Mouse (Mus musculus) embryonic facial prominence, embryonic 13.5 days (tissue): ENCODE results near the gene Hist2h4. TPM values are rescaled to one million over a fixed set of nuclear protein-coding genes. Genes with fewer than 3 reads are reported as not detected.
"Not testable (repeated sequence)": the region's sequence is repeated elsewhere in the genome, so short reads cannot be mapped to it uniquely, and the experiment has no call there.

Experiments used
- ATAC-seq: fragments of 200-750 bp; cut with Nextera tagmentation; 2 replicates; pipeline ENCODE4 v1.8.0; 2017; ENCODE audit warnings: low read depth; ENCODE audit not compliant: insufficient number of reproducible peaks, insufficient read depth, low FRiP score, low TSS enrichment
- H3K27ac ChIP-seq: fragments of 300-500 bp; sonication (generic); 2 replicates; pipeline ENCODE4 v1.5.1; 2015; ENCODE audit warnings: moderate library complexity, mild to moderate bottlenecking, inconsistent platforms
- H3K27me3 ChIP-seq: fragments of 300-500 bp; sonication (generic); 2 replicates; pipeline ENCODE4 v1.6.1; 2015; ENCODE audit warnings: mild to moderate bottlenecking, inconsistent platforms
- H3K36me3 ChIP-seq: fragments of 300-500 bp; sonication (generic); 2 replicates; pipeline ENCODE4 v1.6.1; 2015; ENCODE audit warnings: mild to moderate bottlenecking, inconsistent platforms
- H3K4me1 ChIP-seq: fragments of 300-500 bp; sonication (generic); 2 replicates; pipeline ENCODE4 v1.6.1; 2015; ENCODE audit warnings: inconsistent platforms
- H3K4me2 ChIP-seq: fragments of 300-500 bp; sonication (generic); 2 replicates; pipeline ENCODE4 v1.6.1; 2015; ENCODE audit warnings: moderate library complexity, mild to moderate bottlenecking, inconsistent platforms
- H3K4me3 ChIP-seq: fragments of 300-500 bp; sonication (generic); 2 replicates; pipeline ENCODE4 v1.5.1; 2015; ENCODE audit warnings: mild to moderate bottlenecking, inconsistent platforms
- H3K9ac ChIP-seq: fragments of 300-500 bp; sonication (generic); 2 replicates; pipeline ENCODE4 v1.6.1; 2015; ENCODE audit warnings: mild to moderate bottlenecking, inconsistent platforms
- H3K9me3 ChIP-seq: fragments of 300-500 bp; sonication (generic); 2 replicates; pipeline ENCODE4 v1.6.1; 2016; ENCODE audit warnings: inconsistent platforms
- WGBS: fragments of 180-500 bp; shearing (Covaris S2); methylation state at CpG from one replicate; pipeline ENCODE4 v1.1.7; 2015; ENCODE audit warnings: mixed read lengths; 5-methylcytosine and 5-hydroxymethylcytosine counted together
- polyA plus RNA-seq: library from polyadenylated mRNA; unstranded; fragments of >200 nt; fragmentation: Nextera tagmentation; extraction: Ambion mirVana; gene quantifications from 2 replicates; pipeline ENCODE4 v1.2.1, GENCODE M21; 2015

The Hist2h4 gene
- polyA plus RNA-seq, 1 experiment from 2014 or later, result 11.2 TPM

DNA sequence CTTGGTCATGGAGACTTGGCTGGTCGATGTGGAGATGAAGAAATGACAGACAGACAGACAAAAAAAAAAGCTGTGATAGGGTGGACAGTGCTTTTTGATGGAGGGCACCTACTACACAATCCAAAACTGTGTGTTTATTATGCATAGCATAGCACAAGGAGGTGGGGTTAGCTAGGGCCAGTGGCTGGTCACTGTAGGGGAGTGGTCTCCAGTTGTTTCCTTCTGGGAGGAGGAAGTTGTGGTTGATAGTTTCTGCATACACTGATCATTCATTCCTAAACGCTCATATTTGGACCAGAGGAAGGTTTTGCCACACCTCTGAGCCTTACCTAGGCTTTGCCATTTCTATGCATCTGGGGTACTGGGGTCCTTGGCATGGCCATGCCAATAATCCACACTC lies 32.7 kb downstream of the Hist2h4 start:
- H3K27ac ChIP-seq, result no peak overlapping the region
- H3K9ac ChIP-seq, result no peak overlapping the region
- H3K9me3 ChIP-seq, result no peaks in the 10 kb centered on the region
- WGBS, result 72% methylated on average over 2 of the region's 2 CpGs
- no peak overlapping the region for H3K4me3 ChIP-seq
- H3K36me3 ChIP-seq, result no peaks in the 10 kb centered on the region
- H3K27me3 ChIP-seq, result no peaks in the 10 kb centered on the region
- H3K4me1 ChIP-seq, result peaks cover 19% of the 10 kb centered on the region
- ATAC-seq, result no peak
- no peak overlapping the region for H3K4me2 ChIP-seq

DNA sequence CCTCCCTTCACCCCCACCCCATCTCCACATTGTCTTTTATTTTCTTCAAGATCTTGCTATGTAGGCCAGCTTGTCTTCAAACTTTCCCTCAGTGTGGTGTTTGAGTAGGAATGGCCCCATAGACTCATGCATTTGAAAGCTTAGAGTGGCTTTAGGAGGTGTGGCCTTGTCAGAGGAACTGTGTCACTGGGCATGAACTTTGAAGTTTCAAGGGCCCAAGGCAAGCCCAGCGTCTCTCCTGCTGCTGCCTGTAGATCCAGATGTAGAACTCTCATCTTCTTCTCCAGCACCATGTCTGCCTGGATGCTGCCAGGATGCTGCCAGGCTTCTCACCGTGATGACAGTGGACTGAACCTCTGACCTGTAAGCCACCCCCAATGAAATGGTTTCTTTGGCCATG lies 34.3 kb downstream of the Hist2h4 start:
- H3K4me1 ChIP-seq, result peaks cover 22% of the 10 kb centered on the region
- H3K4me2 ChIP-seq, result no peak overlapping the region
- no peak for ATAC-seq
- no peak overlapping the region for H3K9ac ChIP-seq
- no peak overlapping the region for H3K4me3 ChIP-seq
- H3K36me3 ChIP-seq, result no peaks in the 10 kb centered on the region
- WGBS, result 71% methylated on average over 2 of the region's 2 CpGs
- H3K27ac ChIP-seq, result no peak overlapping the region
- no peaks in the 10 kb centered on the region for H3K9me3 ChIP-seq
- H3K27me3 ChIP-seq, result no peaks in the 10 kb centered on the region

DNA sequence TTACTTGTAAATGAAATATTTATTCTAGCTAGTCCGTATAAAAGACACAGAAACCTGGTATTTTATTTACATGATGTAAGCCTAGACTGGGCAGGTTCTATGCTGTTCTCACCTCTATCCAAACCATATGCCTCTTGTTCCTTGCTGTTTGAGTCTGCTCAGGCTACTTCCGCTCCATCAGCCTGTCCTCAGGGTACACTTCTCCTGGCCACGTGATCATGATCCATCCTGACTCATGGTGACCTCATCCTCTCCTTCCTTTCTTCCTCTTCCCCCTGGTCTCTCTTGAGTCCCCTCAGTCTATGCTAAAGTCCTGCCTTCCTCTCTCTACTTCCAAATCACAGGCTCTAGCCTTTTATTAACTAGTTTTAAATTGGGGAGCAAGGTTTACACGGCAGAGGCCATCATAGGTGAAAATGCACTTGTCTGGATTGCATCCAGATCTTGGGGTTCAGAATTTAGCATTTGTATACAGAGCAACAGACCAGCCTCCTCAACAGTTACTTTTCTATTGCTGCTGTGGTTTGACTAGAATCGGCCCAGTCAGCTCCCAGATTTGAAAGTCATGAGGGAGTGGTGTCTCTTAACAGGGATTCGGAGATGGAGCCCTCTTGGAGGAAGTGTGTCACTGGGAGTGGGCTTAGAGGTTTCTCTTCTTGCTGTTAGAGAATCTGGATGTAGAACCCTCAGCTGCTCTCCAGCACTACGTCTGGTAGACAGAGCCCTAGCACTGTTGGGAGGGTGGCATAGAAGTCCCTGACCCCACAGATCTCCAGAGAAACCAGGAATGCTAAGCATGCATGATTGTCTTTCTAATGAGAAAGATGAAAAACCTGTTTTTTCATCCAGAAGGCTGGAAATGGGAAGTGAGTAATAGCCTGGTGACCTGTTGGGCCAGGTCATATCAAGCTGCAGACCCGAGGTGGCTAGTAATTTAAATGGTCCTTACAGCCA lies 36.1 kb downstream of the Hist2h4 start:
- WGBS, result 60% methylated on average over 8 of the region's 8 CpGs
- H3K9me3 ChIP-seq, result no peaks in the 10 kb centered on the region
- H3K9ac ChIP-seq, result no peak overlapping the region

DNA sequence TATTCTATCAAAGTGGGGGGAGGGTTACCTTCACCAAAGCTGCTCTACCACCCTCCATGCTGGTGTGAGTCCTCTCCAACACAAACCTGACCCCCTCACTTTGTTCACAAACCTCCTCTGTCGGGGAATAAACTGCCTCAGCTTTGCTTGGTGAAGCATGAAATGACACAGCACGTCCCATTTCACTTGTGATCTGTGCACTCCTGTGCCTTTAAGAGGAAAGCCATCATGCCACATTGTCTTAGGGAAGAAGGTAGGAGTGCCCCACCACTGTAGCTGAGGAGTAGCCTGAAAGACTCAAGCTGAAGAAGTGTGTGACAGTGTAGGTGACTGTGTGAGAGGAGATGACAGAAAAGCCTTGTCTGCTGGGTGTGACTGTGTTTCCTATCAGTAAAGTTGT lies 37.7 kb downstream of the Hist2h4 start:
- Histone ChIP-seq H3K4me1 (peaks cover 43% of the 10 kb centered on the region), H3K4me3 (no peak overlapping the region), H3K9me3 (no peaks in the 10 kb centered on the region), H3K36me3 (no peaks in the 10 kb centered on the region), H3K27me3 (no peaks in the 10 kb centered on the region), H3K4me2 (no peak overlapping the region), H3K9ac (no peak overlapping the region), H3K27ac (no peak overlapping the region)
- ATAC-seq, result no peak
- 16% methylated on average over 2 of the region's 2 CpGs for WGBS

More for the DNA sequence above, 36.1 kb downstream of the Hist2h4 start:
- Histone ChIP-seq H3K36me3 (no peaks in the 10 kb centered on the region), H3K4me1 (peaks cover 36% of the 10 kb centered on the region), H3K27ac (0 out of 2 replicates have a peak overlapping the region, but pooled peaks have one; percentile 3), H3K4me2 (no peak overlapping the region), H3K27me3 (no peaks in the 10 kb centered on the region), H3K4me3 (no peak overlapping the region)
- no peak for ATAC-seq

DNA sequence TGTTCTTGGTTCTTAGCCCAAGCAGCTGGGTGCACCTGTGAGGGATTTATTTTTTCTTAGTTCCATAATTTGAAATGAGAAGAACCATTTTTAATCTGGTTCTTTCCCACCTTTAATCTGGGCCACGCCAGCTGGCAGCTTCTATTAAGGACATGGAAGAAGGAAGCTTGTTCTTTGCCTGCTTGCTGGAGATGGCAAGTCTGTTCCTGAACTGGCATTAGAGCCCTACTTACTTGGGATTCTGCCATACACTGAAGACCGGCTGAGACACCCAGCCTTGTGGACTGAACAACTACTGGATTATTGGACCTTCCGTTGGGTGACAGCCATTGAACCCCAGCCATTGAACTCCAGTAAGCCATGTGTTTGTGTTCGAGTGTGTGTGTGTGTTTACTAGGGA lies 40.3 kb downstream of the Hist2h4 start:
- no peak overlapping the region for H3K27ac ChIP-seq
- no peak overlapping the region for H3K4me3 ChIP-seq
- H3K9me3 ChIP-seq, result no peaks in the 10 kb centered on the region
- H3K36me3 ChIP-seq, result no peaks in the 10 kb centered on the region
- peaks cover 52% of the 10 kb centered on the region for H3K4me1 ChIP-seq
- no peak overlapping the region for H3K9ac ChIP-seq
- 90% methylated on average over 4 of the region's 4 CpGs for WGBS
- no peaks in the 10 kb centered on the region for H3K27me3 ChIP-seq
- H3K4me2 ChIP-seq, result peak overlapping the region; percentile 86
- no peak for ATAC-seq

DNA sequence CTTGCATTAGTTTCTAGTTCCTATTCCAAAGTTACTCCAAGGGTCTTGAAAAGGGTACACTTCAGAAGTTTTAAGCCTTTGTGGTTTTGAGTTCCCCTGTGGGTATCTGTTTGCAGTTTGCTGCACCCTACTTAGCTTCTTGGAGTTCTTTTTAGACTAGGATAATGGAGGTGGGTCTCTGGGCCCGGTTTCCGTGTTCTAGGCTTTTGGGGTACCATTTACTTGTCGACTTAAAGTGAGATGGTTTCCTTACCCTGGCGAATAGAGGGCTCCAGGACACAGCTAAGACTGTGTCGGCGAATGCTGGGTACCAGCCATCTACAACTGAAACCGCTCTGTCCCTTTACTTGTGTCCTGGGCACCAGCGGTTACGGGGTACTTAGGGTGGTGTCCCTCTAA lies 41.5 kb downstream of the Hist2h4 start:
- no peaks in the 10 kb centered on the region for H3K27me3 ChIP-seq
- H3K27ac ChIP-seq, result peak overlapping the region; percentile 99
- H3K4me2 ChIP-seq, result peak overlapping the region; percentile 86
- peaks cover 45% of the 10 kb centered on the region for H3K4me1 ChIP-seq
- no peak for ATAC-seq
- no peaks in the 10 kb centered on the region for H3K36me3 ChIP-seq
- H3K4me3 ChIP-seq, result peak overlapping the region; percentile 62
- H3K9ac ChIP-seq, result peak overlapping the region; percentile 91
- WGBS, result 17% methylated on average over 9 of the region's 9 CpGs
- H3K9me3 ChIP-seq, result no peaks in the 10 kb centered on the region

DNA sequence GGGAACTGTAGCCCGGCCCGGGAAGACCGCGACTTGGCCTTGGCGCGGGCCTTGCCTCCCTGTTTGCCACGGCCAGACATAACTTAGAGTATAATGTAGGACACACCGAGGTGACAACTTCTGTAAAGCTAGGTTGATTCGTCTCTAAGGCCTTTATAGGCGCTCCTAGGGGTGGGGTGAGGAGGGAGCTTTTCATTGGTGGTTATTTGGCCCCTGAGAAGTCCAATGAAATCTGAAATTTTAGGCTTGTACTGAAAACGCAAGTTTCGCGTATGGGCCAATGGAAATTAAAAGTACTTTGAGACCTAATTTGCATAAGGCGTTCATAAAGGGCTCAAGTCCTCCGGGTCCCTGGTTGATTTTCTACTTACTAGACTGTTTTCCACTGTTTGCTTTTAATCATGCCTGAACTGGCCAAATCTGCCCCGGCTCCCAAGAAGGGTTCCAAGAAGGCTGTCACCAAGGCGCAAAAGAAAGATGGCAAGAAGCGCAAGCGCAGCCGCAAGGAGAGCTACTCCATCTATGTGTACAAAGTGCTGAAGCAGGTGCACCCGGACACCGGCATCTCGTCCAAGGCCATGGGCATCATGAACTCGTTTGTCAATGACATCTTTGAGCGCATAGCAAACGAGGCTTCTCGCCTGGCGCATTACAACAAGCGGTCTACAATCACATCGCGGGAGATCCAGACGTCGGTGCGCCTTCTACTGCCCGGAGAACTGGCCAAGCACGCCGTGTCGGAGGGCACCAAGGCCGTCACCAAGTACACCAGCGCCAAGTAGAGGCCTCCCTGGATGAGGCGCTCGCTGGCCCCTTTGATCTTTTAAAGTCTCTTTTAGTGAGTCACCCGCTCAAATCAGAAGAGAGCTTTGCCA lies 42.1 kb downstream of the Hist2h4 start, which contains the start of the genes Hist2h2ac and Hist2h2be:
Gene Hist2h2ac, minus strand, starts transcription at position 116 of the 875 bp plus-strand sequence.
Gene Hist2h2be, plus strand, starts transcription at position 355 of the 875 bp plus-strand sequence.
- Histone ChIP-seq H3K4me1 (peaks cover 39% of the 10 kb centered on the region), H3K36me3 (no peaks in the 10 kb centered on the region)
- WGBS, result 2% methylated on average over 43 of the region's 43 CpGs

DNA sequence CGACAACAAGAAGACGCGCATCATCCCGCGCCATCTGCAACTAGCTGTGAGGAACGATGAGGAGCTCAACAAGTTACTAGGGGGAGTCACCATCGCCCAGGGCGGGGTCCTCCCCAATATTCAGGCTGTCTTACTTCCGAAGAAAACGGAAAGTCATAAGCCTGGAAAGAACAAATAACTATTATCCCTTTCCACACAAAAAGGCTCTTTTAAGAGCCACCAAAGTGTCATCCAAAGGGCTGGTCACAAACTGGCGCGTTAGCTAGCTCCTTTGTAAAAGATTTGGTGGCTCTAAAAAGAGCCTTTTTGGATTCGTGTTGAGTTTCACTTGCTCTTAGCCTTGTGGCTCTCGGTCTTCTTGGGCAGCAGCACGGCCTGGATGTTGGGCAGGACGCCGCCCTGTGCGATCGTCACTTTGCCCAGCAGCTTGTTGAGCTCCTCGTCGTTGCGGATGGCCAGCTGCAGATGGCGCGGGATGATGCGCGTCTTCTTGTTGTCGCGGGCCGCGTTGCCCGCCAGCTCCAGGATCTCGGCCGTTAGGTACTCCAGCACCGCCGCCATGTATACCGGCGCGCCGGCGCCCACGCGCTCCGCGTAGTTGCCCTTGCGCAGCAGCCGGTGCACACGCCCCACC lies 42.9 kb downstream of the Hist2h4 start:
- under 1% methylated on average over 39 of the region's 47 CpGs for WGBS
- not testable (repeated sequence) for H3K36me3 ChIP-seq, H3K27me3 ChIP-seq, H3K9me3 ChIP-seq
- ATAC-seq, result peak; percentile 7; the same call in 1 of the 2 replicates
- Histone ChIP-seq H3K9ac (peak overlapping the region; percentile 91), H3K4me2 (peak overlapping the region; percentile 86), H3K27ac (peak overlapping the region; percentile 99), H3K4me1 (peaks cover 32% of the 10 kb centered on the region), H3K4me3 (peak overlapping the region; percentile 62)

More for the DNA sequence above, 42.1 kb downstream of the Hist2h4 start, which contains the start of the genes Hist2h2ac and Hist2h2be:
- Histone ChIP-seq H3K9me3 (no peaks in the 10 kb centered on the region), H3K4me2 (peak within 1 kb of the TSS; percentile 86), H3K27ac (peak within 1 kb of the TSS; percentile 99), H3K4me3 (peak within 1 kb of the TSS; percentile 62), H3K9ac (peak within 1 kb of the TSS; percentile 91), H3K27me3 (no peaks in the 10 kb centered on the region)
- ATAC-seq, result peak; percentile 89

DNA sequence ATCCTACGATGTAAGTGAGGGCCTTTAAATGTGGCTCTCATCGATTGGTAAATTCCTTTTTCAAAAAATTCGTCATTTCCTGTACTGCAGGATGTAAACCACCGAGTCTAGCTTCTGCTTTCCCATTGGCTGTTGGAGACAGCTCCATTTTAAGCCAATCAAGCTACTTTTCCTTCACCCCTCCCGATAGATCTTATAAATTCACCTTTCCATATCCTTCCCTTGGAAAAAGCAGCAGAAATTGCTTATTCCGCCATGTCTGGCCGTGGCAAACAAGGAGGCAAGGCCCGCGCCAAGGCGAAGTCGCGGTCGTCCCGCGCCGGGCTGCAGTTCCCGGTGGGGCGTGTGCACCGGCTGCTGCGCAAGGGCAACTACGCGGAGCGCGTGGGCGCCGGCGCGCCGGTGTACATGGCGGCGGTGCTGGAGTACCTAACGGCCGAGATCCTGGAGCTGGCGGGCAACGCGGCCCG lies 43.4 kb downstream of the Hist2h4 start, which contains the start of the genes Bola1 and Hist2h2ab:
Gene Bola1, minus strand, starts transcription at position 49 of the 470 bp plus-strand sequence.
Gene Hist2h2ab, plus strand, starts transcription at position 205 of the 470 bp plus-strand sequence.
- peak within 1 kb of the TSS; percentile 86 for H3K4me2 ChIP-seq
- peaks cover 31% of the 10 kb centered on the region for H3K4me1 ChIP-seq
- ATAC-seq, result peak; percentile 85
- no peaks in the 10 kb centered on the region for H3K27me3 ChIP-seq
- peak within 1 kb of the TSS; percentile 99 for H3K27ac ChIP-seq
- peak within 1 kb of the TSS; percentile 62 for H3K4me3 ChIP-seq
- H3K36me3 ChIP-seq, result no peaks in the 10 kb centered on the region
- H3K9ac ChIP-seq, result peak within 1 kb of the TSS; percentile 91
- no peaks in the 10 kb centered on the region for H3K9me3 ChIP-seq
- WGBS, result under 1% methylated on average over 37 of the region's 37 CpGs

DNA sequence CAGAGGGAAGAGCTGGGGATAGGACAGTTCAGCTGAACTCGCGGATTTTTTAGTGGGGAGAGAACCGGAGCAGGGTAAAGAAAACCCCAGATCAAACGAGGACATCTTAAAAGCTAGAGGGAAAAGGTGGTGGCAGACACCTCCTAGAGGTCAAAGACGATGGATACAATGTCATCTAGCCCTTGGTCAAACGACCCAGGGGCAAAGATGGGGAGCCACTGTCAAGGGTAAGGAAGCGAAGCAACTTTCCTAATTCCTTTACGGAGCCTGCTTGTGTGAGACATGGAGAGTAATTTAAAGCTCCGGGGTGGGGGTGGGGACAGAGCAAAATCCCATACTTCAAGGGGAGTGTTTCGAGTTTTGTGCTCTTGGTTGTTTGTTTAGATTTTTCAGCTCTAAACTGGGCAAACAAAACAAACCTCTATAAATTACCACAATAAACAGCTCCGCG lies 43.9 kb downstream of the Hist2h4 start:
- Histone ChIP-seq H3K4me3 (peak overlapping the region; percentile 62), H3K4me1 (peaks cover 31% of the 10 kb centered on the region), H3K9ac (peak overlapping the region; percentile 91), H3K9me3 (no peaks in the 10 kb centered on the region), H3K27ac (peak overlapping the region; percentile 99), H3K27me3 (no peaks in the 10 kb centered on the region), H3K4me2 (peak overlapping the region; percentile 86), H3K36me3 (no peaks in the 10 kb centered on the region)
- no peak for ATAC-seq
- WGBS, result 0% methylated on average over 12 of the region's 12 CpGs
